Mouse (Mus musculus) MEL (cell line): ENCODE results near the gene Ube2h. TPM values are rescaled to one million over a fixed set of nuclear protein-coding genes. Genes with fewer than 3 reads are reported as not detected.
A peak's percentile ranks its signal among the peaks of the same experiment; 100 is the strongest.

Source experiments
- DNase-seq: peaks from one replicate; pipeline ENCODE4 v3.0.0; 2011; ENCODE audit warnings: low read depth, low spot score
- H3K27ac ChIP-seq: 2 replicates; pipeline ENCODE4 v1.5.1; 2012; ENCODE audit warnings: low read depth, mild to moderate bottlenecking, control low read depth, low read length, moderate library complexity; ENCODE audit not compliant: control insufficient read depth
- H3K27me3 ChIP-seq, 2 experiments: fragments of 150-350 bp in 1 of 2; sonication (generic) in 1 of 2; 2 replicates each; pipeline ENCODE4 v1.6.1; 2012; ENCODE audit warnings: low read length in 2 of 2, mild to moderate bottlenecking in 2 of 2, improper control_type of control experiment in 1 of 2, moderate library complexity in 1 of 2; ENCODE audit not compliant: insufficient read depth in 2 of 2, control insufficient read depth in 1 of 2
- H3K36me3 ChIP-seq, 2 experiments: 2 replicates each; pipeline ENCODE4 v1.6.1; 2012 to 2014; ENCODE audit warnings: low read length in 2 of 2, improper control_type of control experiment in 1 of 2, inconsistent platforms in 1 of 2, mild to moderate bottlenecking in 1 of 2; ENCODE audit not compliant: insufficient read depth in 2 of 2, control insufficient read depth in 1 of 2
- H3K4me1 ChIP-seq, 2 experiments: fragments of 150-350 bp in 1 of 2; sonication (generic) in 1 of 2; 2 replicates each; pipeline ENCODE4 v1.6.1; 2012; ENCODE audit warnings: low read length in 2 of 2, improper control_type of control experiment in 1 of 2, mild to moderate bottlenecking in 1 of 2; ENCODE audit not compliant: insufficient read depth in 2 of 2, control insufficient read depth in 1 of 2
- H3K4me3 ChIP-seq, 2 experiments: fragments of 150-350 bp in 1 of 2; sonication (generic) in 1 of 2; 2 replicates each; pipeline ENCODE4 v1.5.1; 2012; ENCODE audit warnings: low read depth in 2 of 2, low read length in 2 of 2, mild to moderate bottlenecking in 2 of 2, moderate library complexity in 2 of 2, control low read depth in 1 of 2, improper control_type of control experiment in 1 of 2; ENCODE audit not compliant: control insufficient read depth in 1 of 2, insufficient read depth in 1 of 2
- H3K79me2 ChIP-seq: 2 replicates; pipeline ENCODE4 v1.6.1; 2012; ENCODE audit warnings: mild to moderate bottlenecking, low read length, moderate library complexity; ENCODE audit not compliant: control insufficient read depth, poor library complexity, insufficient read depth
- H3K9ac ChIP-seq: 2 replicates; pipeline ENCODE4 v1.6.1; 2012; ENCODE audit warnings: low read depth, mild to moderate bottlenecking, control low read depth, low read length, moderate library complexity; ENCODE audit not compliant: control insufficient read depth, poor library complexity, severe bottlenecking
- H3K9me3 ChIP-seq: fragments of 150-350 bp; sonication (generic); replicated peaks from 2 replicates; pipeline ENCODE4 v1.6.1; 2012; ENCODE audit warnings: mild to moderate bottlenecking, low read length, improper control_type of control experiment, moderate library complexity; ENCODE audit not compliant: insufficient read depth
- BHLHE40 ChIP-seq: IDR thresholded peaks from 2 replicates; pipeline ENCODE4 v1.6.1; 2012; ENCODE audit warnings: low read depth, mild to moderate bottlenecking, inconsistent platforms, low read length, improper control_type of control experiment, borderline replicate concordance
- CHD1 ChIP-seq: IDR thresholded peaks from 2 replicates; pipeline ENCODE4 v1.6.1; 2012; ENCODE audit warnings: low read depth, mild to moderate bottlenecking, inconsistent platforms, low read length, improper control_type of control experiment
- CHD2 ChIP-seq: IDR thresholded peaks from 2 replicates; pipeline ENCODE4 v1.6.1; 2011; ENCODE audit warnings: low read length, improper control_type of control experiment
- CTCF ChIP-seq, 3 experiments: IDR thresholded peaks in 2 of 3; conservative IDR thresholded peaks in 1 of 3; 2 replicates each; pipeline ENCODE4 v1.5.1; 2011 to 2012; ENCODE audit warnings: low read length in 3 of 3, low read depth in 2 of 3, mild to moderate bottlenecking in 2 of 3, improper control_type of control experiment in 1 of 3, inconsistent platforms in 1 of 3, mixed read lengths in 1 of 3, moderate library complexity in 1 of 3; ENCODE audit not compliant: control insufficient read depth in 1 of 3, insufficient read depth in 1 of 3, poor library complexity in 1 of 3, severe bottlenecking in 1 of 3
- E2F4 ChIP-seq: IDR thresholded peaks from 2 replicates; pipeline ENCODE4 v1.6.1; 2011; ENCODE audit warnings: low read depth, low read length, improper control_type of control experiment, borderline replicate concordance
- ELF1 ChIP-seq: IDR thresholded peaks from 2 replicates; pipeline ENCODE4 v1.6.1; 2014; ENCODE audit warnings: low read depth, mild to moderate bottlenecking, inconsistent platforms, low read length, improper control_type of control experiment, moderate library complexity
- EP300 ChIP-seq, 2 experiments: IDR thresholded peaks; 2 replicates each; pipeline ENCODE4 v1.6.1; 2011; ENCODE audit warnings: improper control_type of control experiment in 2 of 2, low read length in 2 of 2, low read depth in 1 of 2, mild to moderate bottlenecking in 1 of 2
- ETS1 ChIP-seq: IDR thresholded peaks from 2 replicates; pipeline ENCODE4 v1.6.1; 2012; ENCODE audit warnings: low read depth, mild to moderate bottlenecking, inconsistent platforms, low read length, improper control_type of control experiment, moderate library complexity
- GABPA ChIP-seq: IDR thresholded peaks from 2 replicates; pipeline ENCODE4 v1.6.1; 2012; ENCODE audit warnings: low read depth, mild to moderate bottlenecking, inconsistent platforms, low read length, improper control_type of control experiment, moderate library complexity
- GATA1 ChIP-seq: IDR thresholded peaks from 2 replicates; pipeline ENCODE4 v1.6.1; 2011; ENCODE audit warnings: low read depth, low read length, improper control_type of control experiment
- HCFC1 ChIP-seq: IDR thresholded peaks from 2 replicates; pipeline ENCODE4 v1.6.1; 2012; ENCODE audit warnings: low read depth, mild to moderate bottlenecking, inconsistent platforms, low read length, improper control_type of control experiment, moderate library complexity
- MAFK ChIP-seq: IDR thresholded peaks from 2 replicates; pipeline ENCODE4 v1.6.1; 2011; ENCODE audit warnings: low read depth, mild to moderate bottlenecking, low read length, improper control_type of control experiment, borderline replicate concordance
- MXI1 ChIP-seq: IDR thresholded peaks from 2 replicates; pipeline ENCODE4 v1.6.1; 2011; ENCODE audit warnings: mild to moderate bottlenecking, low read depth, low read length, improper control_type of control experiment
- MYB ChIP-seq: IDR thresholded peaks from 2 replicates; pipeline ENCODE4 v1.6.1; 2011; ENCODE audit warnings: mild to moderate bottlenecking, low read depth, low read length, improper control_type of control experiment
- MYC ChIP-seq: IDR thresholded peaks from 2 replicates; pipeline ENCODE4 v1.6.1; 2011; ENCODE audit warnings: low read depth, mild to moderate bottlenecking, low read length, improper control_type of control experiment, moderate library complexity
- RAD21 ChIP-seq: IDR thresholded peaks from 2 replicates; pipeline ENCODE4 v1.6.1; 2011; ENCODE audit warnings: mild to moderate bottlenecking, low read depth, low read length, improper control_type of control experiment
- RCOR1 ChIP-seq: IDR thresholded peaks from 2 replicates; pipeline ENCODE4 v1.6.1; 2012; ENCODE audit warnings: low read depth, mild to moderate bottlenecking, inconsistent platforms, low read length, improper control_type of control experiment
- SMC3 ChIP-seq: IDR thresholded peaks from 2 replicates; pipeline ENCODE4 v1.6.1; 2011; ENCODE audit warnings: low read depth, low read length, improper control_type of control experiment
- TAL1 ChIP-seq: IDR thresholded peaks from 2 replicates; pipeline ENCODE4 v1.6.1; 2012; ENCODE audit warnings: mild to moderate bottlenecking, inconsistent platforms, low read length, moderate library complexity, mixed read lengths
- UBTF ChIP-seq: IDR thresholded peaks from 2 replicates; pipeline ENCODE4 v1.6.1; 2012; ENCODE audit warnings: low read depth, mild to moderate bottlenecking, inconsistent platforms, low read length, improper control_type of control experiment, moderate library complexity, borderline replicate concordance; ENCODE audit not compliant: insufficient read depth
- USF1 ChIP-seq: IDR thresholded peaks from 2 replicates; pipeline ENCODE4 v1.6.1; 2014; ENCODE audit warnings: low read depth, mild to moderate bottlenecking, inconsistent platforms, low read length, improper control_type of control experiment, moderate library complexity
- ZC3H11A ChIP-seq: IDR thresholded peaks from 2 replicates; pipeline ENCODE4 v1.6.1; 2012; ENCODE audit warnings: low read depth, mild to moderate bottlenecking, inconsistent platforms, low read length, improper control_type of control experiment
- ZKSCAN1 ChIP-seq: IDR thresholded peaks from 2 replicates; pipeline ENCODE4 v1.6.1; 2012; ENCODE audit warnings: low read depth, mild to moderate bottlenecking, inconsistent platforms, low read length, improper control_type of control experiment, moderate library complexity
- ZMIZ1 ChIP-seq: IDR thresholded peaks from 2 replicates; pipeline ENCODE4 v1.6.1; 2012; ENCODE audit warnings: low read depth, mild to moderate bottlenecking, inconsistent platforms, low read length, improper control_type of control experiment, moderate library complexity
- ZNF384 ChIP-seq: IDR thresholded peaks from 2 replicates; pipeline ENCODE4 v1.6.1; 2012; ENCODE audit warnings: low read depth, mild to moderate bottlenecking, inconsistent platforms, low read length, improper control_type of control experiment
- polyA plus RNA-seq, 2 experiments: library from polyadenylated mRNA; stranded (reverse) in 1 of 2; unstranded in 1 of 2; fragments of >175 nt in 1 of 2; fragments of >200 nt in 1 of 2; gene quantifications; 2 replicates each; pipeline versions ENCODE4 v1.2.1 to v1.2.4; 2012; ENCODE audit warnings: low replicate concordance in 2 of 2, low read depth in 1 of 2; ENCODE audit not compliant: insufficient read length in 2 of 2, insufficient read depth in 1 of 2, missing spikeins in 1 of 2
- total RNA-seq: library from RNA; depleted of rRNA; stranded (reverse); fragments of 300-350 nt; gene quantifications from 2 replicates; pipeline ENCODE4 v1.2.3, GENCODE M21; 2012

Gene Ube2h
- total and polyA plus RNA-seq, 3 experiments: 4.2 to 7.4 TPM; not detected in 1

GRCm38 (mm10) chr6:30269846-30270245 lies 34.5 kb downstream of the Ube2h start:
- peaks cover 2 to 4% of the 10 kb centered on the region in 2 experiments for H3K4me1 ChIP-seq
- DNase-seq: peak; percentile 53
- peaks cover 2 to 7% of the 10 kb centered on the region in 2 experiments; a peak in 3 of 4 replicates for H3K36me3 ChIP-seq
- H3K79me2 ChIP-seq: no peaks in the 10 kb centered on the region
- H3K9ac ChIP-seq: no peak overlapping the region
- H3K9me3 ChIP-seq: no peaks in the 10 kb centered on the region
- no peak overlapping the region for H3K27ac ChIP-seq
- H3K27me3 ChIP-seq: no peaks in the 10 kb centered on the region
- TF ChIP-seq UBTF (no peak), ELF1 (0 out of 2 replicates have a peak, but pooled peaks have one; percentile 40), MAFK (no peak), EP300 (IDR thresholded peaks at IDR 0.05; ENCODE audit: low read depth in 1 of 2, low read length in 2 of 2) (0 out of 4 replicates have a peak, but pooled peaks of 1 of the 2 experiments have one; percentile 24), RCOR1 (no peak), HCFC1 (no peak), MXI1 (0 out of 2 replicates have a peak, but pooled peaks have one; percentile 20), TAL1 (no peak), USF1 (no peak), RAD21 (no peak), MYB (no peak), E2F4 (no peak), CHD2 (no peak)
- H3K4me3 ChIP-seq: no peak overlapping the region

GRCm38 (mm10) chr6:30267486-30267885 lies 36.9 kb downstream of the Ube2h start:
- H3K36me3 ChIP-seq: peaks cover 2 to 5% of the 10 kb centered on the region in 2 experiments; a peak in 3 of 4 replicates
- TF ChIP-seq MXI1 (no peak), BHLHE40 (no peak), ETS1 (no peak), ZMIZ1 (no peak), ELF1 (no peak), GATA1 (no peak), MYC (no peak), ZC3H11A (no peak), CHD1 (no peak), MAFK (no peak), CTCF (IDR thresholded peaks at IDR 0.05 in 2 of 3, conservative IDR thresholded peaks at IDR 0.05 in 1 of 3; ENCODE audit: control insufficient read depth in 1 of 3, insufficient read depth in 1 of 3, low read depth in 2 of 3, low read length in 3 of 3, poor library complexity in 1 of 3, severe bottlenecking in 1 of 3) (no peak), HCFC1 (no peak), SMC3 (no peak), GABPA (no peak), ZKSCAN1 (no peak), ZNF384 (no peak)
- TF ChIP-seq, all 39 proteins: peak for 0
- no peak overlapping the region for H3K9ac ChIP-seq
- no peak overlapping the region for H3K4me3 ChIP-seq
- no peaks in the 10 kb centered on the region for H3K79me2 ChIP-seq
- H3K27ac ChIP-seq: no peak overlapping the region
- H3K9me3 ChIP-seq: no peaks in the 10 kb centered on the region
- no peaks in the 10 kb centered on the region for H3K27me3 ChIP-seq
- DNase-seq: no peak
- H3K4me1 ChIP-seq: peaks cover 0 to 3% of the 10 kb centered on the region in 2 experiments; a peak in 1 of 4 replicates
